Mouse (Mus musculus) lung, postnatal 0 days (tissue): ENCODE results near the gene Aadacl2. TPM values are rescaled to one million over a fixed set of nuclear protein-coding genes. Genes with fewer than 3 reads are reported as not detected.

Source experiments
- ATAC-seq: fragments of 200-750 bp; cut with Nextera tagmentation; 2 replicates; pipeline ENCODE4 v1.8.0; 2017; ENCODE audit warnings: moderate library complexity
- DNase-seq: peaks from one replicate; pipeline ENCODE4 v3.0.0-alpha.2; 2016; ENCODE audit warnings: low spot score
- H3K27ac ChIP-seq: fragments of 300-500 bp; sonication (generic); 2 replicates; pipeline ENCODE4 v1.5.1; 2014; ENCODE audit warnings: antibody characterized with exemption, mild to moderate bottlenecking, low read length, mixed read lengths
- H3K27me3 ChIP-seq: fragments of 300-500 bp; sonication (generic); replicated peaks from 2 replicates; pipeline ENCODE4 v1.6.1; 2014; ENCODE audit warnings: low read length, mixed read lengths; ENCODE audit not compliant: insufficient read depth
- H3K36me3 ChIP-seq: fragments of 300-500 bp; sonication (generic); 2 replicates; pipeline ENCODE4 v1.6.1; 2014; ENCODE audit warnings: low read length, mixed read lengths; ENCODE audit not compliant: insufficient read depth
- H3K4me1 ChIP-seq: fragments of 300-500 bp; sonication (generic); 2 replicates; pipeline ENCODE4 v1.6.1; 2014; ENCODE audit warnings: antibody characterized with exemption, low read depth, low read length, mixed read lengths; ENCODE audit not compliant: insufficient read depth
- H3K4me2 ChIP-seq: fragments of 300-500 bp; sonication (generic); replicated peaks from 2 replicates; pipeline ENCODE4 v1.6.1; 2014; ENCODE audit warnings: low read depth, mild to moderate bottlenecking, low read length, moderate library complexity, mixed read lengths
- H3K4me3 ChIP-seq: fragments of 300-500 bp; sonication (generic); 2 replicates; pipeline ENCODE4 v1.5.1; 2014; ENCODE audit warnings: low read depth, low read length
- H3K9ac ChIP-seq: fragments of 300-500 bp; sonication (generic); replicated peaks from 2 replicates; pipeline ENCODE4 v1.6.1; 2014; ENCODE audit warnings: low read depth, mild to moderate bottlenecking
- H3K9me3 ChIP-seq: fragments of 300-500 bp; sonication (generic); 2 replicates; pipeline ENCODE4 v1.6.1; 2016; ENCODE audit warnings: low read length, mixed read lengths
- CTCF ChIP-seq: IDR thresholded peaks from 2 replicates; pipeline ENCODE4 v1.5.1; 2016; ENCODE audit warnings: antibody characterized with exemption, mild to moderate bottlenecking
- EP300 ChIP-seq: IDR thresholded peaks from 2 replicates; pipeline ENCODE4 v1.6.1; 2016; ENCODE audit warnings: antibody characterized with exemption, mild to moderate bottlenecking, control low read depth
- WGBS: fragments of 180-500 bp; shearing (Covaris S2); extraction: QIAGEN DNeasy Blood & Tissue Kit; methylation state at CpG from one replicate; pipeline ENCODE4 v1.1.7; 2014; 5-methylcytosine and 5-hydroxymethylcytosine counted together
- polyA plus RNA-seq: library from polyadenylated mRNA; unstranded; fragments of >200 nt; fragmentation: Nextera tagmentation; extraction: Ambion mirVana; gene quantifications from 2 replicates; pipeline ENCODE4 v1.2.1, GENCODE M21; 2015

The Aadacl2 gene
- not detected in 2 replicates for polyA plus RNA-seq

- H3K4me3 ChIP-seq, result no peak within 1 kb of the TSS
- no peaks in the 10 kb centered on the region for H3K36me3 ChIP-seq
- H3K27me3 ChIP-seq, result no peaks in the 10 kb centered on the region
- H3K9ac ChIP-seq, result no peak within 1 kb of the TSS
- H3K4me2 ChIP-seq, result no peak within 1 kb of the TSS
- H3K4me1 ChIP-seq, result no peaks in the 10 kb centered on the region
- ATAC-seq, result no peak
- no peak within 1 kb of the TSS for H3K27ac ChIP-seq
- no peak for DNase-seq
- no peaks in the 10 kb centered on the region for H3K9me3 ChIP-seq
- 72% methylated on average over 1 of the region's 1 CpGs for WGBS
- TF ChIP-seq CTCF (no peak), EP300 (no peak)
Measured at GRCm38 (mm10) chr3:60006443-60006842, at the start of gene Aadacl2. Gene Aadacl2 (plus strand): TSS chr3:60006743.

GRCm38 (mm10) chr3:59970891-59971290, 35.7 kb upstream of the Aadacl2 start:
- TF ChIP-seq EP300 (no peak), CTCF (no peak)
- peak; percentile 37; the same call in 1 of the 2 replicates for ATAC-seq
- H3K4me1 ChIP-seq, result no peaks in the 10 kb centered on the region

GRCm38 (mm10) chr3:59974591-59974990, 32.0 kb upstream of the Aadacl2 start:
- Histone ChIP-seq H3K4me1 (no peaks in the 10 kb centered on the region), H3K9ac (no peak overlapping the region), H3K36me3 (no peaks in the 10 kb centered on the region), H3K4me3 (no peak overlapping the region), H3K27me3 (no peaks in the 10 kb centered on the region), H3K4me2 (no peak overlapping the region), H3K27ac (no peak overlapping the region), H3K9me3 (no peaks in the 10 kb centered on the region)
- ATAC-seq (no peak), DNase-seq (no peak)
- TF ChIP-seq CTCF (no peak), EP300 (no peak)

More at GRCm38 (mm10) chr3:59970891-59971290, 35.7 kb upstream of the Aadacl2 start:
- Histone ChIP-seq H3K9me3 (no peaks in the 10 kb centered on the region), H3K4me3 (no peak overlapping the region), H3K27ac (no peak overlapping the region), H3K9ac (no peak overlapping the region), H3K36me3 (no peaks in the 10 kb centered on the region), H3K4me2 (no peak overlapping the region), H3K27me3 (no peaks in the 10 kb centered on the region)
- 72% methylated on average over 5 of the region's 5 CpGs for WGBS
- peak; percentile 44 for DNase-seq

- Histone ChIP-seq H3K4me3 (no peak overlapping the region), H3K9ac (no peak overlapping the region), H3K9me3 (no peaks in the 10 kb centered on the region), H3K4me2 (no peak overlapping the region), H3K27me3 (no peaks in the 10 kb centered on the region), H3K27ac (no peak overlapping the region), H3K4me1 (no peaks in the 10 kb centered on the region), H3K36me3 (no peaks in the 10 kb centered on the region)
- TF ChIP-seq EP300 (no peak), CTCF (no peak)
- DNase-seq, result no peak
- no peak for ATAC-seq
Measured at GRCm38 (mm10) chr3:60003622-60004021, 2.9 kb upstream of the Aadacl2 start.

DNA sequence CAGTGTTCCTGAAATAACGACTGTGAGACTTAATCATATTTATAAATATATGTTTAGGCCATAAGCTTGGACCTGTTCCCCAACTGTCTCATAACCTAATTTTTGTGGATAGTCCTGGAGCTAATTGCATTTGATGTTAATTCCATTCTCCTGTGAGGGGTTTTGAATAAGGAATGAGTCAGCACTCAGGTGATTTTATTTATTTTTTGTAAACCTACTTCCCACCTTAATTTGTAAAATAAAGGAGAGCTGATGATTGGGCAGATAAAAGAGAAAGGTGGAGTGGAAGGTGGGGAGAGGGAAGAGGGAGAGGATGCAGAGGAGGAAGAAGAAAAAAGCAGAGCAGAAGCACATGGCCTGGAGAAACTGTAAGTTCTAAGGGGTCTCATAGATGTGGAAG, 18.9 kb downstream of the Aadacl2 start, which contains the start of gene Aadac:
Gene Aadac (plus strand): TSS at position 301 of the 400 bp plus-strand sequence.
- H3K27ac ChIP-seq, result no peak within 1 kb of the TSS
- 50% methylated on average over 1 of the region's 1 CpGs for WGBS
- TF ChIP-seq CTCF, result no peak
- no peak for TF ChIP-seq EP300
- H3K4me3 ChIP-seq, result no peak within 1 kb of the TSS
- H3K4me2 ChIP-seq, result no peak within 1 kb of the TSS
- no peak for DNase-seq
- no peaks in the 10 kb centered on the region for H3K27me3 ChIP-seq
- no peak for ATAC-seq
- H3K36me3 ChIP-seq, result no peaks in the 10 kb centered on the region
- H3K9ac ChIP-seq, result no peak within 1 kb of the TSS
- no peaks in the 10 kb centered on the region for H3K4me1 ChIP-seq
- H3K9me3 ChIP-seq, result no peaks in the 10 kb centered on the region

- Histone ChIP-seq H3K9ac (no peak overlapping the region), H3K27me3 (no peaks in the 10 kb centered on the region), H3K4me2 (no peak overlapping the region), H3K36me3 (no peaks in the 10 kb centered on the region), H3K27ac (no peak overlapping the region), H3K4me1 (no peaks in the 10 kb centered on the region), H3K9me3 (no peaks in the 10 kb centered on the region), H3K4me3 (no peak overlapping the region)
- TF ChIP-seq CTCF, result no peak
- no peak for TF ChIP-seq EP300
- WGBS, result 55% methylated on average over 4 of the region's 4 CpGs
- ATAC-seq (no peak), DNase-seq (no peak)
Measured at GRCm38 (mm10) chr3:60031511-60031910, 25.0 kb downstream of the Aadacl2 start.
